Mouse (Mus musculus) embryonic facial prominence, embryonic 14.5 days (tissue): ENCODE measurements around the gene Zfp523. TPM values are rescaled to one million over a fixed set of nuclear protein-coding genes. Genes with fewer than 3 reads are reported as not detected.
A peak's percentile ranks its signal among the peaks of the same experiment; 100 is the strongest.

ENCODE experiments used
- ATAC-seq: fragments of 200-750 bp; cut with Nextera tagmentation; 2 replicates; pipeline ENCODE4 v1.8.0; 2017; ENCODE audit warnings: low read depth, moderate number of reproducible peaks, moderate TSS enrichment
- DNase-seq: peaks from one replicate; pipeline ENCODE4 v3.0.0-alpha.2; 2015; ENCODE audit warnings: low spot score
- H3K27ac ChIP-seq: fragments of 300-500 bp; sonication (generic); replicated peaks from 2 replicates; pipeline ENCODE4 v1.5.1; 2014; ENCODE audit warnings: low read depth, mild to moderate bottlenecking, low read length, moderate library complexity
- H3K27me3 ChIP-seq: fragments of 300-500 bp; sonication (generic); replicated peaks from 2 replicates; pipeline ENCODE4 v1.6.1; 2014; ENCODE audit warnings: low read length; ENCODE audit not compliant: control insufficient read depth, insufficient read depth
- H3K36me3 ChIP-seq: fragments of 300-500 bp; sonication (generic); 2 replicates; pipeline ENCODE4 v1.6.1; 2014; ENCODE audit warnings: low read length, mixed read lengths; ENCODE audit not compliant: control insufficient read depth, insufficient read depth
- H3K4me1 ChIP-seq: fragments of 300-500 bp; sonication (generic); 2 replicates; pipeline ENCODE4 v1.6.1; 2014; ENCODE audit warnings: antibody characterized with exemption, low read length; ENCODE audit not compliant: control insufficient read depth, insufficient read depth
- H3K4me2 ChIP-seq: fragments of 300-500 bp; sonication (generic); 2 replicates; pipeline ENCODE4 v1.6.1; 2014; ENCODE audit warnings: low read depth, mild to moderate bottlenecking, low read length, moderate library complexity, mixed read lengths
- H3K4me3 ChIP-seq: fragments of 300-500 bp; sonication (generic); 2 replicates; pipeline ENCODE4 v1.5.1; 2014; ENCODE audit warnings: low read depth, mild to moderate bottlenecking, low read length
- H3K9ac ChIP-seq: fragments of 300-500 bp; sonication (generic); 2 replicates; pipeline ENCODE4 v1.6.1; 2014; ENCODE audit warnings: low read depth, mild to moderate bottlenecking, low read length, moderate library complexity, mixed read lengths
- H3K9me3 ChIP-seq: fragments of 300-500 bp; sonication (generic); 2 replicates; pipeline ENCODE4 v1.6.1; 2016; ENCODE audit warnings: low read length; ENCODE audit not compliant: control insufficient read depth
- WGBS: fragments of 180-500 bp; shearing (Covaris S2); extraction: QIAGEN DNeasy Blood & Tissue Kit; methylation state at CpG from one replicate; pipeline ENCODE4 v1.1.7; 2014; 5-methylcytosine and 5-hydroxymethylcytosine counted together
- polyA plus RNA-seq: library from polyadenylated mRNA; unstranded; fragments of >200 nt; fragmentation: Nextera tagmentation; extraction: Ambion mirVana; gene quantifications from 2 replicates; pipeline ENCODE4 v1.2.1, GENCODE M21; 2014

The Zfp523 gene
- polyA plus RNA-seq, 1 experiment from 2014 or later: 30.6 TPM

DNA sequence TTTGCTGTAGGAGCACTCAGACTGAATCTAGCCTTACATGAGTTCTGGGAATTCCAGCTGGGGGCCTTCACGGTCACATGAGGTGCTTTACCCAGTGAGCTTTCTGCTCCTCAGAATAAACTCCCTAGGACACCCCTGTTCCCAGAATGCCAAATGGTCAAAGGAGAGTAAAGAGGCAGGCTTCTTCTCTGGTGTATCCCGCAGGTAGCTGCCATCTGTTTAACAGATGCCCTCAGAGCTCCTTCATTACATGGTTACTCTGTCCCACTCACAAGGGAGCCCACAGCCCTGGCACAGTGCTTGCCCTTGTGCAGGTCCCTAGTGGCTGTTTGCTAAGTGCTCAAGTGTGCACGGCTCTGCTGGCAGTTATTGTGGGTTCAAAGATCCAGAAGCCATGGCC lies 28.6 kb upstream of the Zfp523 start:
- Histone ChIP-seq H3K27me3 (no peaks in the 10 kb centered on the region), H3K36me3 (no peaks in the 10 kb centered on the region), H3K27ac (no peak overlapping the region), H3K4me1 (peaks cover 47% of the 10 kb centered on the region), H3K4me3 (no peak overlapping the region), H3K9me3 (no peaks in the 10 kb centered on the region), H3K4me2 (no peak overlapping the region), H3K9ac (no peak overlapping the region)
- WGBS: 49% methylated on average over 3 of the region's 3 CpGs
- DNase-seq (no peak), ATAC-seq (no peak)

DNA sequence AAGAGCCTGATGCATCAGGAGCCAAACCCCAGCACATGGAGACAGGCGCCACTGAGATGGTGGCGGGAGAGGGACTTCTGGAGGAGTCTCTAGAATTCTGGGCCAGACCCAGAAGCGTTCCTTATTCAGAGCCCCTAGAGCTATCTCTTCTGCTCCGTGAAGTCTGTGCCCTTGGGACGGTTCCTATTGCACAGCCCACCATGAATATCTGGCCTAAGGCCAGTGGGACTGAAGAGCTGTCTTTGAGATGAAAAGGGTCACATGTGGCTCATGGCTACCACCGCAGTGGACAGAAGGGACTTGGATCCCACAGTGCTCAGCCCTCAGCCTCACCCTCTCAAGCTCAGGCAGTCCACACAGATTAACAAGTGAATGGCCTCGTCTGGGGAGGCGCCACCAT lies 27.2 kb upstream of the Zfp523 start:
- Histone ChIP-seq H3K4me1 (peaks cover 39% of the 10 kb centered on the region), H3K9me3 (no peaks in the 10 kb centered on the region), H3K27me3 (no peaks in the 10 kb centered on the region), H3K4me2 (no peak overlapping the region), H3K4me3 (no peak overlapping the region), H3K27ac (no peak overlapping the region), H3K36me3 (0 out of 2 replicates have a peak, but pooled peaks cover under 1% of the 10 kb centered on the region), H3K9ac (no peak overlapping the region)
- no peak for DNase-seq
- 58% methylated on average over 8 of the region's 8 CpGs for WGBS
- no peak for ATAC-seq

DNA sequence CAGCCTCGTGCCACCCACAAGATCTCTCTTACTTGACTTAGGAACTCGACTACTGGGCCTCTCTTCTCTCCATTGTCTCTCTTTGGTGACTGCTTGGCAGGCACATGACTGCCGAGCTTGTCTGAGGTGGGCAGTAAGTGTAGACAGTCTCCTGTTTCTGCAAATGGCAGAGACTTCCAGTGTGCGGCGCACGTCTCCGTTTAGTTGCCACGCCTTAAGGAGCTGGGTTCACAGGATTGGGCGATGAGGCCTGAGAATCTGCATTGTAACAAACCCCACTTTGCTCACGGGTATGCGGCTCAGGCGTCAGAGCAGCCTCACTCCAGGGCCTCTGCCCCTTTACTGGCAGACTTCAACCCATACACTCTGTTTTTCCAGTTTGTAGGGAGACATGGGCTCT lies 26.5 kb upstream of the Zfp523 start:
- H3K4me1 ChIP-seq: peaks cover 32% of the 10 kb centered on the region
- DNase-seq (no peak), ATAC-seq (no peak)
- WGBS: 77% methylated on average over 12 of the region's 12 CpGs
- H3K4me2 ChIP-seq: no peak overlapping the region
- no peak overlapping the region for H3K9ac ChIP-seq
- H3K27ac ChIP-seq: no peak overlapping the region
- no peaks in the 10 kb centered on the region for H3K27me3 ChIP-seq
- peaks cover 7% of the 10 kb centered on the region; the same call in 1 of the 2 replicates for H3K36me3 ChIP-seq
- no peak overlapping the region for H3K4me3 ChIP-seq
- H3K9me3 ChIP-seq: no peaks in the 10 kb centered on the region

DNA sequence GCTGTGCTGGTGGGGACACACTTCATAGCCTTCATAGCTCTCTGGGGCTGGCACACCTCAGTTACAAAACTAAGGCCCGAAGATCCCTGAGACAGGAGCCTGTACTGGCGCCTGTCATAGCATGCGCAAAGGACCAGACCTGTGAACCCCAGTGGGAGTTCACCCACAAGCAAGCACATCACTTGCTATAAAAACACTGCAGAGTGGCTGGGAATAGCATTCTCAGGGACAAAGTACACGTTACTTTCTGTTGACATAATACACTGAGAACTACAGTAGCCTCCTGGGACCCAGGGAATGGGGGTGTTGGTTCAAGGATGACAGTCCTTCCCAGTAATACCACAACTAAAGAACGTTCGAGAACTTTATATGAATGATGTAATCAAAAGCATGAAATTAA lies 23.8 kb upstream of the Zfp523 start:
- H3K27me3 ChIP-seq: no peaks in the 10 kb centered on the region
- DNase-seq: no peak
- peaks cover 20% of the 10 kb centered on the region; the same call in 1 of the 2 replicates for H3K36me3 ChIP-seq
- no peak overlapping the region for H3K9ac ChIP-seq
- H3K27ac ChIP-seq: no peak overlapping the region
- H3K4me1 ChIP-seq: peaks cover 19% of the 10 kb centered on the region
- no peak overlapping the region for H3K4me3 ChIP-seq
- ATAC-seq: no peak
- no peaks in the 10 kb centered on the region for H3K9me3 ChIP-seq
- WGBS: 75% methylated on average over 6 of the region's 6 CpGs
- no peak overlapping the region for H3K4me2 ChIP-seq

DNA sequence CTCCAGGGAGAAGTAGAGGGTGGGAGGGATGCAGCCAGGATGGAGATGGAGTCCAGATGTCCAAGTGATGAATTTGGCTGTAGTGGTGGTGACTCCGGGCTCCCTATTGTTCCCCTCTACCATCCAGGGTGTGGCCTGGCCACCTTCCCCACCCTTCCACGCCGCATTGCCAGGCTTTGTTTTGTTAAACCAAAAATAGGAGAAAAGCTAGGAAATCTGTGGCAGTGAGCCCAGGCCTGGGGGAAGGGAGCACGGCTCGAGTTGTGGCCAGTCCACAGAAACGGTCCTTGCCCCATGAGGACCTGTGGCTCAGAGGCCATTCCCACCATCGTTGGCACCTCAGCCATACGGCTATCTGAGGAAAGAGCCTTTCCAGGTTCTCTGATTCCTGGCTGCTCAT lies 22.0 kb upstream of the Zfp523 start:
- Histone ChIP-seq H3K9ac (no peak overlapping the region), H3K9me3 (no peaks in the 10 kb centered on the region), H3K27me3 (no peaks in the 10 kb centered on the region), H3K4me2 (no peak overlapping the region), H3K4me3 (no peak overlapping the region), H3K4me1 (peaks cover 12% of the 10 kb centered on the region; the same call in 1 of the 2 replicates), H3K27ac (no peak overlapping the region), H3K36me3 (peaks cover 20% of the 10 kb centered on the region; the same call in 1 of the 2 replicates)
- DNase-seq (no peak), ATAC-seq (no peak)
- WGBS: 87% methylated on average over 8 of the region's 8 CpGs

DNA sequence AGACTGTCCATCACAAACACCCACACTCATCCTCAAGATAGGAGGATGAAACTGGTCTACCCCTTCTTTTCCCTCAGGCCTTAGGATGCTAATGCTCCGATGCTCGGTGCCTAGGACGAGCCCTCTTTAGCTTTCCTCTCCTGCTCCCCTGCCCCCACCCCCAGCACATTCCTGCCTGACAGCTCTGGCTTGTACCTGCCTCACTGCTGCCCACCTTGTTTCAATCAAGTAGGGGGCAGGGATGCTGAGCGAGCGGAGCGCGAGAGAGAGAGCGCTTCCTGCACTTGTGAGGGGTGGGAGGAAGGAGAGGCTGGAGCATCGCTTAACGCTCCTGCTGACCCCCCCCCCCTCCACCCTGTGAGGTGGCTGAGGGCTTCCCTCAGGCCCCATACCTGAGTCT lies 16.6 kb upstream of the Zfp523 start:
- Histone ChIP-seq H3K4me1 (peaks cover 24% of the 10 kb centered on the region), H3K9me3 (no peaks in the 10 kb centered on the region), H3K27ac (no peak overlapping the region), H3K27me3 (no peaks in the 10 kb centered on the region), H3K4me2 (no peak overlapping the region), H3K4me3 (no peak overlapping the region), H3K36me3 (peaks cover 46% of the 10 kb centered on the region), H3K9ac (peak overlapping the region; percentile 25; the same call in 1 of the 2 replicates)
- WGBS: 13% methylated on average over 10 of the region's 10 CpGs
- ATAC-seq: no peak
- no peak for DNase-seq

DNA sequence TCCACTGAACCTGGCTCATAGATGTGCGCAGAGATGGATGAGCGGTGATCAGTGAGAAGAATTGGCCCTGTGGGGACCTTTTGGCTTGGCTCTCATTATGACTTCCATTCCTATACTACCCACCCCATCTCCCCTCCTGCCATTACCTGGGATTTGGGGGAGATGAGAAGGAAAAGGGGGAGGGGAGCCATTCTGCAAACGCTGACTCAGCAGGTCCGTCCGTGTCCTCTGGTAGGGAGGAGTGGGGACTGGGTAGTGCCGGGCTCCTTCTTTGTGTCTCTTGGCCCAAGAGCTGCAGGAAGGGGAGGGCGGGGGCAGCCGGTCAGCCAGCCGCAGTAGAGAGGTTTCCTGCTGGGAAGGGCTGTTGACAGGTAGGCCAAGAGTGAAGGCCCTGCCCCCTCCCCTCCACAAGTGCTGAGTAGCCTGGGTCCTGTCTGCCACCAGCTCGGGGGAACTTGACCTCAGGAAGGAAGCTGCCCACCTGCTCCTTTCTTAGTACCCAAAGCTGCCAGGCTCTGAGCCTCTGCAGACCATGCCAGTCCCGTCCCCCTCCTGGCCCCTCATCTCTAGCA lies 15.5 kb upstream of the Zfp523 start:
- Histone ChIP-seq H3K4me3 (no peak overlapping the region), H3K27ac (no peak overlapping the region), H3K9ac (no peak overlapping the region), H3K4me1 (peaks cover 24% of the 10 kb centered on the region), H3K36me3 (peaks cover 37% of the 10 kb centered on the region), H3K27me3 (no peaks in the 10 kb centered on the region), H3K4me2 (no peak overlapping the region), H3K9me3 (no peaks in the 10 kb centered on the region)
- no peak for DNase-seq
- 32% methylated on average over 7 of the region's 11 CpGs for WGBS
- no peak for ATAC-seq

DNA sequence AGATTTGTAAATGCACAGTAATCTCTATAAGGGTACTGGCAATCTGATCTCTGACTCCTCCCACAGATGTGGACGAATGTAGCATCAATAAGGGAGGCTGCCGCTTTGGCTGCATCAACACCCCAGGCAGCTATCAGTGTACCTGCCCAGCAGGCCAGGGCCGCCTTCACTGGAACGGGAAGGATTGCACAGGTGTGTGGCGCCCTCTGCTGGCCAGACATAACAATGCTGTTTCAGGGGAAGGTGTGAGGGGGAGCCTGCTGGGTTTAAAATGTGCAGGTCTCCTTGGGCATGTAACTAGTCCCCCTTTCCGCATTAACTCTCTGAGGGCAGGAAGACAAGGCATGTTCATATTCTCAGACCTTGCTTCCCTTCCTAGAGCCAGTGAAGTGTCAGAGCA lies 13.3 kb upstream of the Zfp523 start:
- Histone ChIP-seq H3K4me1 (peaks cover 16% of the 10 kb centered on the region), H3K9me3 (no peaks in the 10 kb centered on the region), H3K36me3 (peaks cover 53% of the 10 kb centered on the region), H3K27me3 (no peaks in the 10 kb centered on the region), H3K4me3 (no peak overlapping the region), H3K4me2 (no peak overlapping the region), H3K27ac (no peak overlapping the region), H3K9ac (no peak overlapping the region)
- DNase-seq (no peak), ATAC-seq (peak; percentile 73)
- 13% methylated on average over 6 of the region's 6 CpGs for WGBS
